Comparison of ENCODE assay signal across 17 mouse cellular contexts in the genomic region with DNA sequence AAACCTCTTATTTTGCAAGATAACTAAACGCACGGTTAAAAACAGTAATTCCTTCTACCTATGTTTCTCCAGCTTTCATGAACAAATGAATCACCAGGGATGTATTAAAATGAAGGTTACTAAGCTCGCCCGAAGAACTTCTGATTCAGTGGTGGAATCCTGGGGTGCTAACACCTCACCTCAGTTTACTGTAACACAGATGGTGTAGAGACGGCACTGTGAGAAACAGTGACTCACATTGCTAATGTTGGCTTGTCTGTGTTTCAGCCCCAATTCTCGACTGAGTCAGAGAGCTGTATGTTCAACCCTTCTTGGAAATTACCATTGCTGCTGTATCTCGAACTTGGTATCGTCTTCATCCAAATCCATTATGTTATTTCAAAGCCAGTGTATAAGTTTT. TPM values are rescaled to one million over a fixed set of nuclear protein-coding genes. Genes with fewer than 3 reads are reported as not detected.
"Had no signal": no experiment of that assay in that cellular context is flagged by ENCODE, and none has a peak within 500 bp of the region (broad histone marks: within the 10 kb centered on the region; RNA-seq: fewer than 3 reads in every experiment).

No protein-coding gene starts in this region.

- H3K4me2 ChIP-seq: kidney, embryonic 15.5 days; limb, embryonic 12.5 days; liver, embryonic 13.5 days; lung, embryonic 15.5 days; midbrain, embryonic 11.5 days; neural tube, embryonic 13.5 days had no signal

- ATAC-seq: intestine, embryonic 16.5 days; liver, postnatal 0 days; midbrain, embryonic 16.5 days had no signal

- H3K4me1 ChIP-seq: kidney, embryonic 15.5 days; limb, embryonic 12.5 days; liver, embryonic 13.5 days; lung, embryonic 15.5 days; neural tube, embryonic 13.5 days had no signal

- DNase-seq: kidney, adult 2 months; kidney, postnatal 25 days; liver; liver, embryonic 13.5 days; liver, postnatal 0 days; lung, postnatal 14 days; retina, postnatal 1 day; thymus, postnatal 4 days had no signal

- H3K27me3 ChIP-seq: kidney, embryonic 15.5 days; limb, embryonic 12.5 days; liver, embryonic 13.5 days; lung, embryonic 15.5 days; neural tube, embryonic 13.5 days had no signal

- H3K27ac ChIP-seq: kidney, embryonic 15.5 days; limb, embryonic 12.5 days; liver, embryonic 13.5 days; lung, embryonic 15.5 days; macrophage; neural tube, embryonic 13.5 days had no signal

- H3K9me3 ChIP-seq: kidney, embryonic 15.5 days; limb, embryonic 12.5 days; liver, embryonic 13.5 days; lung, embryonic 15.5 days; megakaryocyte, embryonic 14.5 days; neural tube, embryonic 13.5 days had no signal

- H3K9ac ChIP-seq: kidney, embryonic 15.5 days; limb, embryonic 12.5 days; liver, embryonic 13.5 days; liver, postnatal 0 days; lung, embryonic 15.5 days; neural tube, embryonic 13.5 days had no signal

- H3K4me3 ChIP-seq: kidney, embryonic 15.5 days; limb, embryonic 12.5 days; liver, embryonic 13.5 days; lung, embryonic 15.5 days; neural tube, embryonic 13.5 days had no signal

- H3K36me3 ChIP-seq: kidney, embryonic 15.5 days; limb, embryonic 12.5 days; liver, embryonic 13.5 days; lung, embryonic 15.5 days; neural tube, embryonic 13.5 days had no signal

RNA-seq across cellular contexts. Expression of gene Tmem117, which starts 21.3 kb away (rescaled TPM):
- polyA plus RNA-seq: liver, postnatal 0 days had no signal
